Mouse (Mus musculus): ENCODE results near the gene Fam53b. TPM values are rescaled to one million over a fixed set of nuclear protein-coding genes. Genes with fewer than 3 reads are reported as not detected.

Fam53b gene
- total and polyA plus RNA-seq, 2 experiments from 2014 or later: 9.4 to 17.3 TPM

DNA sequence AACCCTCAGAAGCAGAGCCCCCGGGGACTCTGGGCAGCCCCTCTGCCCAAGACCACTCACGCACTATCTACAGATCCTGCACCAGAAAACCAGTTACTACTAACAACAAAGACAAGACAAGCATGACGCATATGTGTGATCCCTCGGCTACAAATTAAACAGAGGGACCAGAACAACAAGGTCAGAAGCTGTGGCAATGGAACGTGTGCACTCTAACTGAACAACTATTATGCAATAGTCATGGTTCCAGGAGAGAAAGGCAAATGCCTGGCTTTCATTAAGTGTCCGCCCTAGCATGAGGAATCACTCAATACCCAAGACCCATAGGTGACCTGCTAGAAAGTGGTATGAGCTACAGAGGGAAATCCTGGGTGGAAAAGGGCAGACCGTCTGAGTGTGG is 36.6 kb downstream of the Fam53b start:
- no peak overlapping the region for H3K27ac ChIP-seq (ENCODE audit: low read depth, low read length)
- no peak for TF ChIP-seq CTCF (IDR thresholded peaks at IDR 0.05)
- ATAC-seq (ENCODE audit: low FRiP score) (no peak), DNase-seq (ENCODE audit: low spot score) (no peak)
- H3K4me2 ChIP-seq (ENCODE audit: low read depth, low read length, poor library complexity, severe bottlenecking): no peak overlapping the region
- no peak overlapping the region for H3K4me3 ChIP-seq (ENCODE audit: low read depth, low read length)
- no peaks in the 10 kb centered on the region for H3K27me3 ChIP-seq (ENCODE audit: insufficient read depth, low read length)
- H3K36me3 ChIP-seq (ENCODE audit: insufficient read depth, low read length): peaks cover 3% of the 10 kb centered on the region
- peaks cover 17% of the 10 kb centered on the region for H3K4me1 ChIP-seq (ENCODE audit: insufficient read depth, low read length)
- H3K9me3 ChIP-seq (ENCODE audit: low read length): no peaks in the 10 kb centered on the region
- WGBS: 94% methylated on average over 7 of the region's 7 CpGs
- no peak overlapping the region for H3K9ac ChIP-seq (replicated peaks; ENCODE audit: low read length, poor library complexity, severe bottlenecking)

DNA sequence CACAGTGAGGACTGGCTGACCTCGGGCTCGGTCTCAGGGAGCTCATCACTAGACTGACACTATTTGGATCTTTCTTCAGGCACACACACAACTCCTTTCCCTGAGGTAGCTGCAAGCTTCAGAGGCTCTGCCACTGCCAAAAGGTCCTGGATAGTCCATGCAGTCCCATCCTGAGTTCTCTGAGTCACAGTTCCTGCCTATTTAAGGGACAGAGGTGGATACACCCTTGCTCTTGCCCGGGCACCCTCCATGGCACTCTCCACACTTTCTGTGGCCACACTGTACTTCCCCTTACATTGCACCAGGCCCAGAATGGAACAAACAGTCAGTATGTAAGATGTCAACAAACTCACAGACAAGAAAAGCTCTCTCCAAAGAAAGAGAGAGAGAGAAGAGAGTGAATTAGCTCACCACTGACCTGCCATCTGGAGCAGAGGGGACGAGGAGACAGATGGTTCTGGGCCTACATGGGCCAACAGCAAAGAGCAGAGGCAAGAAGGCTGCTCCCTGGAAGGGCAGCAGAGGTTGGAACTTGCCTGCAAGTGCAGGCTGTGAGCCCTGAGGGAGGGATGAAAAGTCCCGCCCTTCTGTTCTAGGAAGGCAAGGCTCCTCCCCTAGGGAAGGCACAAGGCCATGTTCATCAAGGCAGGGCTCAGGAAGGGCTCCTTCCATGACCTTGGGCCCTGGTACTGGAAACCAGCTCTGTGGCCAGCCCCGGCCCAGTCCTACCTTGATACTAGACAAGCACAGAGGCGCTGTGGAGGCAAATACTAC is 37.2 kb downstream of the Fam53b start:
- TF ChIP-seq CTCF (IDR thresholded peaks at IDR 0.05): no peak
- no peak overlapping the region for H3K4me2 ChIP-seq (ENCODE audit: low read depth, low read length, poor library complexity, severe bottlenecking)
- ATAC-seq (ENCODE audit: low FRiP score) (no peak), DNase-seq (ENCODE audit: low spot score) (peak; percentile 21)
- WGBS: 89% methylated on average over 7 of the region's 7 CpGs
- peaks cover 3% of the 10 kb centered on the region for H3K36me3 ChIP-seq (ENCODE audit: insufficient read depth, low read length)
- H3K9me3 ChIP-seq (ENCODE audit: low read length): no peaks in the 10 kb centered on the region
- H3K9ac ChIP-seq (replicated peaks; ENCODE audit: low read length, poor library complexity, severe bottlenecking): no peak overlapping the region
- peaks cover 15% of the 10 kb centered on the region for H3K4me1 ChIP-seq (ENCODE audit: insufficient read depth, low read length)
- H3K4me3 ChIP-seq (ENCODE audit: low read depth, low read length): no peak overlapping the region
- H3K27ac ChIP-seq (ENCODE audit: low read depth, low read length): no peak overlapping the region
- H3K27me3 ChIP-seq (ENCODE audit: insufficient read depth, low read length): no peaks in the 10 kb centered on the region

DNA sequence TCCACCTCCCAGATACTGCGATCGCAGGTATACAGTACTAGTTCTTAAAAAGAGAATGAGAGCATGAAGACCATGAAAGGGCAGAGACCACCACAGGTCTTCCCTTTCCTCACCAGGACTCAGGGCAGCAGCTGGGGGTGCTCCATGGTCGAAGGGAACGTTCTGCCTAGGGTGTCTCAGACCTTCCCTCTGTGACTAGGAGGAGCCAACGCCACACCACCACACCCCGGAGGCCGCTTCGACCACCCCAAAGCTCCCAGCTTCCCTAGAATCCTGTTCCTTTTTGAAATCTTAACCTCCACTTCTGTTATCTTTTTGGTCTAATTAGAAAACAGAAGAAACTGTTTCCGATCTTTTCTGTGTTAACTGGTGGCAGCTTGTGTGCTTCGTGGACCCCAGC is 37.8 kb downstream of the Fam53b start:
- ATAC-seq (ENCODE audit: low FRiP score): no peak
- no peaks in the 10 kb centered on the region for H3K27me3 ChIP-seq (ENCODE audit: insufficient read depth, low read length)
- DNase-seq (ENCODE audit: low spot score): no peak
- no peaks in the 10 kb centered on the region for H3K9me3 ChIP-seq (ENCODE audit: low read length)
- peaks cover 3% of the 10 kb centered on the region for H3K36me3 ChIP-seq (ENCODE audit: insufficient read depth, low read length)
- 89% methylated on average over 10 of the region's 10 CpGs for WGBS
- no peak overlapping the region for H3K9ac ChIP-seq (replicated peaks; ENCODE audit: low read length, poor library complexity, severe bottlenecking)
- no peak overlapping the region for H3K4me3 ChIP-seq (ENCODE audit: low read depth, low read length)
- H3K4me1 ChIP-seq (ENCODE audit: insufficient read depth, low read length): peaks cover 12% of the 10 kb centered on the region
- no peak overlapping the region for H3K27ac ChIP-seq (ENCODE audit: low read depth, low read length)
- H3K4me2 ChIP-seq (ENCODE audit: low read depth, low read length, poor library complexity, severe bottlenecking): no peak overlapping the region
- TF ChIP-seq CTCF (IDR thresholded peaks at IDR 0.05): no peak

DNA sequence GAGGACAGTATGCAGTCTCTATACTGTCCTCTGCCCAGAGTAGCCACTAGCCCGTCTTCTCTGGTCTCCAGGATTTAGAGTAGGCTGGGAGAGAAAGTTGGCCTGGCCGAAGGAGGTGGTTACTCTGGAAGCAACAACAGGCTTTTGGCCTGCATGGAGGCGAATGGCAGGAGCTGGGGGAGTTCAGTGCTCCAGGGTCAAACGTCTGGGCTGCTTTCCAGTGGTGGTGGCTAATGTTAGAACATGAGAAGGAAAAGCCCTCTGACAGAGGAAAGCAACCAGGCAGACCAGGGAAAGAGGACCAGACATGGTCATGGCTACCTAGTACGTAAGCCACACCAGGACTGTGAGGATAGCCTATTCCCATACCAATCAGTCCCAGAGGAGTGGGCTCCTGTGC is 38.4 kb downstream of the Fam53b start:
- Histone ChIP-seq H3K9ac (replicated peaks; ENCODE audit: low read length, poor library complexity, severe bottlenecking) (no peak overlapping the region), H3K4me1 (ENCODE audit: insufficient read depth, low read length) (peaks cover 6% of the 10 kb centered on the region; the same call in 1 of the 2 replicates), H3K9me3 (ENCODE audit: low read length) (no peaks in the 10 kb centered on the region), H3K36me3 (ENCODE audit: insufficient read depth, low read length) (peaks cover 3% of the 10 kb centered on the region), H3K27me3 (ENCODE audit: insufficient read depth, low read length) (no peaks in the 10 kb centered on the region), H3K4me2 (ENCODE audit: low read depth, low read length, poor library complexity, severe bottlenecking) (no peak overlapping the region), H3K27ac (ENCODE audit: low read depth, low read length) (no peak overlapping the region), H3K4me3 (ENCODE audit: low read depth, low read length) (no peak overlapping the region)
- DNase-seq (ENCODE audit: low spot score) (no peak), ATAC-seq (ENCODE audit: low FRiP score) (no peak)
- TF ChIP-seq CTCF (IDR thresholded peaks at IDR 0.05): no peak
- 85% methylated on average over 5 of the region's 5 CpGs for WGBS

DNA sequence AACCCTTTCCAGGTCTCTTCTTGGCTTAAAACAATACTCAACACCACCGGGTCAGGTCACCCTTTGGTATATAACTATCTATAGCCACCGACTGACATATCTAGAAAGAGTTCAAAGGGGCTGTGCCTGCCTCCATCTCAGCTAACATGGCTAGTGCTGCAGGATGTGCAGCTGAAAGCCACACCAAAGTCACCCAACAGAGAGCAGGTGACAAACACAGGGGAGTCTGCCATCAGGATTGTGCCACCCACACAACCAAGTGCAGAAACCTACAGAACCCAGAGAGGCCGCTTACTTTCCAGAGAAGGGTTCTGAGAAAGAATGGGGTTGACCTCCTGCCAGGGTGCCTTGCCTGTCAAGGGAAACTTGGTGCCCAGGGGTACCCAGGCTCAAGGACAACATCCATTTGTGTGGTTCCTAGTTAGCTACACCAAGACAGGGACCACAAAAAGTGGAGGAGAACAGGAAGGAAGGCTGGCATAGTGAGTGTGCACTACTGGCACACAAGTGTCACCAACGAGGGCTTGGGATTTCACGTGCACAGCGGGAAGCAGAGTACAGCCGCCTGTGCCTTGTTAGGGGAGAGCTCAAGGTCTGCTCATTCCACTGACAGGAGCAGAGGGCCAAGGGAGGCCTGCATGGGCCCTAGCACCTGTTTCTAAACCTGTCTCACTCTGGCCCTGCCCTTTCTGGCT is 40.5 kb downstream of the Fam53b start:
- Histone ChIP-seq H3K4me2 (ENCODE audit: low read depth, low read length, poor library complexity, severe bottlenecking) (no peak overlapping the region), H3K27ac (ENCODE audit: low read depth, low read length) (no peak overlapping the region), H3K27me3 (ENCODE audit: insufficient read depth, low read length) (no peaks in the 10 kb centered on the region), H3K36me3 (ENCODE audit: insufficient read depth, low read length) (no peaks in the 10 kb centered on the region; the same call in 1 of the 2 replicates), H3K9me3 (ENCODE audit: low read length) (no peaks in the 10 kb centered on the region), H3K9ac (replicated peaks; ENCODE audit: low read length, poor library complexity, severe bottlenecking) (no peak overlapping the region), H3K4me3 (ENCODE audit: low read depth, low read length) (no peak overlapping the region), H3K4me1 (ENCODE audit: insufficient read depth, low read length) (peaks cover 4% of the 10 kb centered on the region; the same call in 1 of the 2 replicates)
- TF ChIP-seq CTCF (IDR thresholded peaks at IDR 0.05): no peak
- DNase-seq (ENCODE audit: low spot score) (no peak), ATAC-seq (ENCODE audit: low FRiP score) (no peak)
- WGBS: 93% methylated on average over 7 of the region's 7 CpGs

DNA sequence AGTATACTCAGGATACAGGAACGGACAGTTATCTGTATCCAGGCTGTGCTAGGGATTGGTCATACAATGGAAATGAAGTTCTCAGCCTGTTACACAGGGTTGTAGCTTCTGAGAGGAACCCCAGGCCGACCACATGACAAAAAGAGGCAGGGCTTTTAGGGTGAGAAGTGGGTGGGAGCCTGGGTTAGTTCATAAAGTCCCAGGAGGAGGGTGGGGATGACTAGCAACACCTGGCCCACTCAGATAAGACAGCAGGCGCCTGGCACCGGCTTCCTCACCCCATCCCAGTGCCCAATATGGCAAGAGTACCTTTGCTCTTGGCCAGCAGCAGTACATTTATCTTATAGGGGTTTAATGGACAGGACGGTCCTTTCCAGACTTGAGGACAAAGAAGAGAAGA is 41.2 kb downstream of the Fam53b start:
- no peak overlapping the region for H3K27ac ChIP-seq (ENCODE audit: low read depth, low read length)
- H3K36me3 ChIP-seq (ENCODE audit: insufficient read depth, low read length): no peaks in the 10 kb centered on the region; the same call in 1 of the 2 replicates
- 97% methylated on average over 5 of the region's 5 CpGs for WGBS
- no peaks in the 10 kb centered on the region for H3K27me3 ChIP-seq (ENCODE audit: insufficient read depth, low read length)
- no peak for TF ChIP-seq CTCF (IDR thresholded peaks at IDR 0.05)
- no peak overlapping the region for H3K4me3 ChIP-seq (ENCODE audit: low read depth, low read length)
- no peak overlapping the region for H3K9ac ChIP-seq (replicated peaks; ENCODE audit: low read length, poor library complexity, severe bottlenecking)
- ATAC-seq (ENCODE audit: low FRiP score): no peak
- H3K4me2 ChIP-seq (ENCODE audit: low read depth, low read length, poor library complexity, severe bottlenecking): no peak overlapping the region
- DNase-seq (ENCODE audit: low spot score): no peak
- H3K4me1 ChIP-seq (ENCODE audit: insufficient read depth, low read length): peaks cover 7% of the 10 kb centered on the region; the same call in 1 of the 2 replicates
- H3K9me3 ChIP-seq (ENCODE audit: low read length): no peaks in the 10 kb centered on the region
